Mouse (Mus musculus) MEL-GATA-1-ER (cell line): Measurements from ENCODE around the gene Ddx17.

Experiments used
- DNase-seq: peaks from one replicate; pipeline ENCODE4 v3.0.0-alpha.2; 2012; ENCODE audit warnings: low read depth; ENCODE audit errors: extremely low read depth

Ddx17 gene

DNA sequence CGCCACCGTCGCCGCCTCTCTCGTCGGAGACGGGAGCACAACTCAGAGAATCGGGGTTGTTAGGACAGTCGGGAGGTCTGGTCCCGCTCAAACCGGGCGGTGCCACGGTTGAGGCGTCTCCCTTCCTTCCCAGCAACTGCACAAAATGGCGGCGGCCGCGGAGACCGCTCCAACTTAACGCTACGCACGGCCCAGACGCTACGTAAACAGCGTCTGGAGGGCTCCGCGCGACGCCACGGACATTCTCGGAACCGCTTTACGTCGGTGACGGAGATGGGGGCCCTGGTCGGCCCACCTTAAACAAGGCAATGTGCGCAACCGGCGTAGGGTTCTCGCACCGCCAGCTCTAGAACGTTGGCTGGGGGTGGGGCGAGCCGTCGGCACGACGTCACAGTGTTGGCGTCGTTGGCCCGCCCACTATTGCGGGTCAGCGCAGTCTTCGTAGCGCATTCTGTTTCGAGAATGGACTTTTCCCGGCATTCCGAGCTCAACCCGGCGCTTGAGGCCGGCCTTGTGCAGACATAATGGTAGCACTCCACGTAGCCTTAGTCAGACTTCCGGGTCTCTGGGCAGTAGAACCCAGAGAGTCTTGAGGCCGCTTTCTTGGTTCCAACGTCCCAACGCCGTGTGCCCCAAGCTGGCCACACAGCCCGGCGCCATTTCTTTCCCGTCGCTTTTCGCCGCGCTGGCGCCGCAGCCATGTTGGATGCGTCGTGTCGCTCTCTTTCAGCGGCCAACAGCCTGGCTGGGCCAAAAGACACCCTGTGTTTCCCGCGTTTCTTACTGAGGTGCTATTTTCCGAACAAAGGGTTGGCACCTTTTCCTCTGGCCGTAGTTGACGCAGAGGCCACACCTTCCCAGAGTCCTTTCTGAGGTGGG is at the start of gene Ddx17:
Gene Ddx17 (minus strand): TSS at position 332 of the 879 bp plus-strand sequence.
- peak; percentile 73 for DNase-seq

DNA sequence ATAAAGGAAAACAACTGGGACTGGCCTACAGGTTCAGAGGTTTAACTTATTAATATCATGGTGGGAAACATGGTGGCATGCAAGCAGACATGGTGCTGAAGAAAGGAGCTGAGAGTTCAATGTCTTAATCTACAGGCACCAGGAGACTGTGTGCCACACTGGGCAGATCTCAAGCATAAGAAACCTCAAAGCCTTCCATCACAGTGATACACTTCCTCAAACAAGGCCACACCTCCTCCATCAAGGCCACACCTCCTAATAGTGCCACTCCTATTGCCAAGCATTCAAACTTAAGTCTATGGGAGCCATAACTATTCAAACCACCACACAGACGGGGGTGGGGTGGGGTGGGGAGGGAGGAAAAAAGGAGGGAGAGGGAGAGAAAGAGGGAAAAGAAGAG is 35.0 kb upstream of the Ddx17 start:
- DNase-seq = peak; percentile 58

DNA sequence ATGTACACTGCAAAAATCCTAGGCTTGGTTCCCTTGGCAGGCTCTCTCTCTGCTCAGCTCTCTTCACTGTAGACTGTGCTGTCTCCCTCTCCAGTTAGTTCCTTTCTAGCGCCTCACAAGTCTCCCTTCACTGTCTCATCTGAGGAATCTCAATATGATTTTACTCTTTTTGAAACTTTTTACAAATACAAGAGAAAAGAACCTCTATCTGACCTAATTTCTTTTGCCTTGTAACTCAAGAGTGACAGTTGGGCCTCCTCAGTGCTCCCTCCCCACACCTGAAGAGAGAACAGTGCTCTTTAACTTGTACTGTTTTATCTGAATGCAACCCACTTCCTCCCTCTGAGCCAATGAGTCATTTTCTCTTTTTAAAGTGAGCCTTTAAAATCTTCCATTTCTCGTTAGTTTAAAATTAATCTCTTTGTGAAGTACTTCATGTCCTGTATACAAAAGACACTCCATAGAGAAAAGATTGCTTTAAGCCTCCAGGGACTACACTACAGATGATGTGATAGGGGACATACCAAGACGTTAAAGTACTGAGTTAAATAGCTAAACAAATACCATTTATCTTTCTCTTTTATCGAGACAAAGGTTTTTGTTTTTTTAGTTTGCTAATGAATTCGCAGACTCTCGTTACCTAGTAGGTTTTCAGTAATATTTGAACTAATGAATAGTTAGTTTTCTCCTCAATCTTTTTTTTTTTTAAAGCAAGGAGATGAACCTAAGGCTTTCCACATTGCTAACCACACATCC is 31.3 kb upstream of the Ddx17 start:
- peak; percentile 54 for DNase-seq

DNA sequence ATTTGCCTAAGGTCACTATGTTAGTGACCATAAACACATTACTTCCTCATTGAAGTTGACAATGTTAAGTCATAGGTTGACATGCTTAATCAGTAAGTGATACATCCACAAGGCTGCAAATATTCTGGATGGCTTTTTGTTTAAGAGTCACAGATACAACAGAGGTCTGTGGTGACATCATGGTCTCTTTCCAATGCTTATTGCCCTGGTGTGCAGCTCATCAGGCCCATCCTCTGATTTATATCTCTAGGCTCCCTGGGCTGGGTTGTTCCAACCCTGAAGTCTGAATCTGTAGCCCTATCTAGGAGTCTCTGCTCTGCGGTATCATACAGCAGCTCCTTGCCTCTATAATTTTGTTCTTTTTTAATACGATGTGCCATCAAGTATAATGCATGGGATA is 30.4 kb upstream of the Ddx17 start:
- no peak for DNase-seq

- no peak for DNase-seq
Observed at GRCm38 (mm10) chr15:79575543-79576222, 29.1 kb upstream of the Ddx17 start.

- DNase-seq = no peak
Observed at GRCm38 (mm10) chr15:79562417-79562816, 15.9 kb upstream of the Ddx17 start.

- DNase-seq = no peak
Observed at GRCm38 (mm10) chr15:79559649-79560048, 13.1 kb upstream of the Ddx17 start.

GRCm38 (mm10) chr15:79552566-79552965 is 6.0 kb upstream of the Ddx17 start:
- DNase-seq = no peak

- no peak for DNase-seq
Observed at GRCm38 (mm10) chr15:79548226-79548625, 1.7 kb upstream of the Ddx17 start.

- no peak for DNase-seq
Observed at GRCm38 (mm10) chr15:79547289-79547820, 814 bp upstream of the Ddx17 start.

GRCm38 (mm10) chr15:79545921-79546399 is 581 bp downstream of the Ddx17 start:
- peak; percentile 35 for DNase-seq

GRCm38 (mm10) chr15:79545496-79545895 is 1.0 kb downstream of the Ddx17 start:
- no peak for DNase-seq

DNA sequence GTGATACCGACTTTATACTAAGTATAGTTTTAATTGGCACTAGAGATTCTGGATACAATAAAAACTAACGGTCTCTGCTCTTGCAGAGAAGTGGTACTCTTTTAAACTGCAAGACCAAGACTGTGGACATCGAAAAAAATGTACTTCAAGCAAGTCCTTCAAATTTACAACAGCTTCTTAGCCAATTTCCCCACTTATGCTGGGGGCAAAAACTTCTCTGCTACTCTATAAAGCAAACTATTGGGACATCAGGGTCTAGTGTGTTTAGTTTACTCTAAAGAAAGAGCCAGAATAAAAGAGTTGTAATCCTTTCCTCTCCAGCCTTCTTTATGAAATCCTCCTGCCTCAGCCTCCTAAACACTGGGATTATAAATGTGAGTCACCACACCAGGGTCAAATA is 2.6 kb downstream of the Ddx17 start:
- DNase-seq = no peak

GRCm38 (mm10) chr15:79533796-79534195 is 12.7 kb downstream of the Ddx17 start:
- no peak for DNase-seq

GRCm38 (mm10) chr15:79529935-79530334 is 16.6 kb downstream of the Ddx17 start:
- DNase-seq = no peak

GRCm38 (mm10) chr15:79527991-79528639 is 18.4 kb downstream of the Ddx17 start:
- no peak for DNase-seq

- no peak for DNase-seq
Observed at GRCm38 (mm10) chr15:79527192-79527591, 19.3 kb downstream of the Ddx17 start.

DNA sequence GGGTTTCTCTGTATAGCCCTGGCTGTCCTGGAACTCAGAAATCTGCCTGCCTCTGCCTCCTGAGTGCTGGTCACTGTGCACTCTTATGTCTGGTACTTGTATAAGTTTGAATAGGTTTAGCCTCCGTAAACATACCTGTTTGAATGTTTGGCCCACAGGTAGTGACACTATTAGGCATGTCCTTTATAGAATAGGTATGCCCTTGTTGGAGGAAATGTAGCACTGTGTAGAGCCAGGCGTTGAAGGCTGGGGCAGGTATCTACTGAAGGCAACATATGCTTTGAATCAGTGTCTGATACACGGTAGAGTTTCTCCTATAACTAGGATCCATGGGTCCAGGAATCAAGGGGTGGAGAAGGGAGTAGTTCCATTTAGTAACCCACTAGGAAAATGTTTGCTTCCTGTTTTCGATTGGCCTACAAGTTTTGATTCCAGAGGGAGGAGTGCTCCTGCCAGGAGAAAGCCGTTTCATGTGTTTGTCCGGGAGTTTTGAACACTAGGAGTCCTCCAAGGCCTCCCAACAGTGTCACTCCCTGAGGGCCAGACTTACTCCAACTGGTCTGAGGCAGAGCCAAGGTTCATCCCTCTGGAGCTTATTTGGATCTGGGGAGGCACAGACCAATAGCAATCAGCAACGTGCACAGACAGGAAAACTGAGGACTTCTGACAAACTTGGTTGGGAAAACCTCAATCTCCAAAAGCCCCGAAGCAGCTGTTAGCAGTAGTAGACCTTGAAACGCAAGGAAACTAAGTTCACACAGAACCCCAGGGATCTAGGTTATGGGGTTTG is 20.4 kb downstream of the Ddx17 start:
- no peak for DNase-seq

GRCm38 (mm10) chr15:79525564-79525963 is 21.0 kb downstream of the Ddx17 start:
- DNase-seq = no peak
